Mouse (Mus musculus) megakaryocyte, adult 5-6 weeks (primary cell): ENCODE data around the gene Saa4. TPM values are rescaled to one million over a fixed set of nuclear protein-coding genes. Genes with fewer than 3 reads are reported as not detected.
"Not testable (repeated sequence)": the region's sequence is repeated elsewhere in the genome, so short reads cannot be mapped to it uniquely, and the experiment has no call there.

ENCODE experiments used
- ATAC-seq: 2 replicates; pipeline ENCODE4 v1.8.0; 2016; ENCODE audit warnings: mild to moderate bottlenecking, inconsistent platforms; ENCODE audit not compliant: poor library complexity, severe bottlenecking
- total RNA-seq, 2 experiments: library from RNA; stranded (forward) in 1 of 2; stranded (reverse) in 1 of 2; fragments of 153-499, 151-499 nt in 1 of 2; fragments of 221-1000, 200-1000 nt in 1 of 2; gene quantifications; 2 replicates each; pipeline versions ENCODE4 v1.2.3 to v1.2.4; 2015 to 2017

The Saa4 gene
- not detected in 2 replicates for total RNA-seq (2015)
- not detected in 2 replicates for total RNA-seq (2017)

DNA sequence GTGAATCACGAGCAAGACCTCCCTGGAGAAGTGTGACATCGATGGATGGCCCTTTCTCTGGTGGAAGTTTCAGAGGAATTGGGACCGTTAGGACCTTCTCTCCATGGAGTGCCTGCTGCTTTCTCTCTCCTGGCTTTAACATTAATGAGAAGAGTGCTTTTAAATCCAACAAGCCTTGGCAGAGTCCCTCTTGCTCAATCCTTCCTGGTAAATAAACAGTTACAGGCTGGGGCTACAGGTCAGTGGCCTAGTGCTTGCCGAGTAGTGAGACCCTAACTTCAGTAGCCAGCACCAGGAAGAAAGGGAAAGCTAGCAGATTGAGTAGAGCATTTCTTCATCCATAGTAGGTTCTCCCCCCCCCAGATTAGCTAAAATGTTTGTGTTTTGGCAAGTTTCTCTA is at the start of gene Saa4:
Saa4 (minus strand) TSS at position 146 of the 400 bp plus-strand sequence.
- no peak for ATAC-seq

- peak; percentile 78 for ATAC-seq
These were observed 38.3 kb upstream of the Saa4 start for GRCm38 (mm10) chr7:46770706-46771105.

- no peak for ATAC-seq
These were observed 36.0 kb upstream of the Saa4 start for GRCm38 (mm10) chr7:46768451-46768850.

DNA sequence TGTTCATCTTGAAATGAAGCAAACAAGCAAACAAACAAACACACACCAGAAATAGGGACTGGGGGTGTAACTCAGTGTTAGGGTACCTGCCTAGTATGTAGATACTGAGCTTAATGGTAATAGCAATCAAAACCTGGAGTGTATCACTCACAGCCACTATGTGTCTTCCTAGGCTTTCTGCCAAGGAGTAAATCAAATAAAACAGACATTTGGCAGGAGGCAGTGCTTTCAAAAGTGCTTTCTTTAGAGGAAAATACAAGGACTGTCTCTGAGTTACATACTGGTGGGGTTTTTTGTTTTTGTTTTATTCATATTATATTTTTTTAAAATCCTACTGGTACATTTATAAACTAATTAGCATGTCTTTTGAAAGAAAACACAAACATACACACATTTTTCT is 35.0 kb upstream of the Saa4 start:
- ATAC-seq = no peak

- ATAC-seq = no peak
These were observed 32.3 kb upstream of the Saa4 start for GRCm38 (mm10) chr7:46764672-46765071.

DNA sequence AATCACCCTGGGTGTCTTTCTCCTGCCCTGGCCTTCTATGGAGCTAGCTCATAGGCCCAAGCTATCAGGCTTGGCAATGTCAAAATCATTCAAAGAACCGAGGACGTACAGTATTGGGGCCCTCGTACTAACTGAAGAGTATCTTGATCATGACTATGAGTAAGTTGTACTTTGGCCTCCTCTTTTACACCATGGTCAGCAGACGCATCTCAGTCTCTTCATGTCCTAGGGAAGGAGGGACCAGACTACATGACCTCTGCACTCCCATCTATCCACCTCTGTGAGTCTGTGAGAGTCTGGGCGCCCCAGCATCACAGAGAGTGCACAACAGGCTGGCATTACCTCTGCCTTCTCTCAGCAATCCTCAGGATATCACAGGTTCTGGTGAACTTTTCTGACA is 30.2 kb upstream of the Saa4 start:
- no peak for ATAC-seq

GRCm38 (mm10) chr7:46761049-46761795 is 28.8 kb upstream of the Saa4 start:
- ATAC-seq = no peak

GRCm38 (mm10) chr7:46751490-46751889 is 19.1 kb upstream of the Saa4 start, which contains the start of gene Saa2:
Gene Saa2, plus strand, starts transcription at chr7:46751790.
- ATAC-seq = no peak

DNA sequence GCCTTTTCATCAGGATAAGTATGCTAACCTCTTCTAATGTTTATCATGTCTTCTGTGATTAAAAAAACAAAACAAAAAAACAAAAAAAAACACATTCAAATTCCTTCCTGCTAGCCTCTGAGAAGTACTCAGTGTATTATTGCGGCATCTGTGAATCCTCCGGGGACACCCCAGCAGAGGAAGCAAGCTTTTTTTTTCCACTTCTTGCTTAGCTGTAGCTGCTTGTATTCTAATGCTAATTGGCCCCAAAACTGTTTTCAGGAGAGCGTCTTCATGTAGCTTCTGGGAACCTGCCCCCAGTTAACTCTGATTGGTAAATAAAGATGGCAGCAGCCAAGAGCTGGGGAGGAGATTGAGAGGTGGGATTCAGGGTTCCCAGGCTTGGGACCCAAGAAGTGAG is 16.1 kb upstream of the Saa4 start:
- ATAC-seq = no peak

- ATAC-seq = no peak
These were observed 14.0 kb upstream of the Saa4 start for GRCm38 (mm10) chr7:46746381-46746780.

GRCm38 (mm10) chr7:46745816-46746215 is 13.4 kb upstream of the Saa4 start:
- ATAC-seq = 0 out of 2 replicates have a peak, but pooled peaks have one; percentile 21

- not testable (repeated sequence) for ATAC-seq
These were observed 10.5 kb upstream of the Saa4 start, which contains the start of gene Saa1 for GRCm38 (mm10) chr7:46742880-46743279. Gene Saa1, minus strand, starts transcription at chr7:46742980.

GRCm38 (mm10) chr7:46740041-46740440 is 7.6 kb upstream of the Saa4 start:
- ATAC-seq = not testable (repeated sequence)

GRCm38 (mm10) chr7:46738561-46739460 is 6.4 kb upstream of the Saa4 start:
- no peak for ATAC-seq

- peak; percentile 54; the same call in 1 of the 2 replicates for ATAC-seq
These were observed 2.6 kb upstream of the Saa4 start for GRCm38 (mm10) chr7:46734983-46735382.

- no peak for ATAC-seq
These were observed 4.8 kb downstream of the Saa4 start for GRCm38 (mm10) chr7:46727584-46727983.

GRCm38 (mm10) chr7:46724396-46724795 is 8.0 kb downstream of the Saa4 start:
- ATAC-seq = no peak

GRCm38 (mm10) chr7:46723849-46724248 is 8.6 kb downstream of the Saa4 start:
- no peak for ATAC-seq

GRCm38 (mm10) chr7:46723354-46723753 is 9.0 kb downstream of the Saa4 start:
- no peak for ATAC-seq

GRCm38 (mm10) chr7:46720460-46720859 is 11.9 kb downstream of the Saa4 start:
- no peak for ATAC-seq

DNA sequence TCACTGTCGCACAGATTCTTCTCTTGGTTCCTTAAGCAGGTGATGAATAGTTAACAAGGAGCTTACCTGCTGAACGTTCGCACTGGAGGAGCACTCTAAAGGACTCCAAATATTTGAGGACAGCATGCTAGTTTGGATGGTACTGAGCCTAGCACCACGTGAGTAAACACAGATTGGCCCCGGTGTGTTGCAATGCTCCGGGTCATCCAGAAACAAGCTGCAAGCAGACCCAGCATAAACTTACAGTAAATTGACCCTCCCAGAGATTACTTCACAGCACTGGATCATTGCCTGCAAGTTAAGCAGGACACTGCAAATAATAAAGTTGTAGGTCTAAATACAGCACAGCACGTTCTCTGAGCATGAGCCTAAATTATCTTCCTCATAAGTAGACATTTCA is 12.9 kb downstream of the Saa4 start:
- ATAC-seq = no peak
